Mouse (Mus musculus): Measurements from ENCODE around the gene Vhl.

DNA sequence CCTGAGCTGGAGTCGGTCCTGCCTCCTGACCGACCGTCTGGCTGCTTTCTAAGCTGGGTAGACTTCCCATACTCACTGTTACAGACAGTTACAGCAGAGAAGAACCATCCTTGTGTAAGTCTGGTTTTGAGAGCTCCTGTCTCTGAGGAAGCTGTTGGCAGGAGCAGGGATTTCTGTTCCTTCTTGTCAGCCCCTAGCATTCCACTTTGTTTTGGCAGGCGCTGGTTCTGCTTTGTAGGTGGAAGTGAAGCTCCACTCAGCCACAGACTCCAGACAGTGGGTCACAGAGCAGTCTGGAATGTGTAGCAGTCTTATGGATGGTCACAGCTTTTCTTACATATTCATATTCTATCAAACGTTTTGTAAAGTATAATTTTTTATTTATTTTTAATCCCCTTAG lies 6.6 kb downstream of the Vhl start:
- TF ChIP-seq CTCF (IDR thresholded peaks at IDR 0.05; ENCODE audit: low read depth) (no peak), EP300 (optimal IDR thresholded peaks at IDR 0.05) (no peak)

Data from stomach, postnatal 0 days (tissue).